Mouse (Mus musculus) ES-E14 (cell line): ENCODE measurements at regions not wholly inside any gene's neighbourhood (a gene's known extent, or its start where the extent isn't known, plus 50 kb on each side); places are given as distances from the start of the nearest gene placed in this dataset.

Experiments used
- CHD2 ChIP-seq: IDR thresholded peaks from 2 replicates; pipeline ENCODE4 v1.6.1; 2014; ENCODE audit warnings: mild to moderate bottlenecking, low read depth, low read length, inconsistent platforms
- HCFC1 ChIP-seq: IDR thresholded peaks from 2 replicates; pipeline ENCODE4 v1.6.1; 2012; ENCODE audit warnings: low read length, inconsistent platforms, borderline replicate concordance; ENCODE audit not compliant: insufficient read depth
- MAFK ChIP-seq: IDR thresholded peaks from 2 replicates; pipeline ENCODE4 v1.6.1; 2014; ENCODE audit warnings: mild to moderate bottlenecking, low read depth, low read length, inconsistent platforms; ENCODE audit not compliant: insufficient read depth
- ZC3H11A ChIP-seq: IDR thresholded peaks from 2 replicates; pipeline ENCODE4 v1.6.1; 2012; ENCODE audit warnings: low read depth, mild to moderate bottlenecking, inconsistent platforms, low read length, borderline replicate concordance
- ZNF384 ChIP-seq: IDR thresholded peaks from 2 replicates; pipeline ENCODE4 v1.6.1; 2012; ENCODE audit warnings: low read depth, low read length, inconsistent platforms

- TF ChIP-seq ZC3H11A = no peak
- TF ChIP-seq ZNF384 = no peak
- TF ChIP-seq HCFC1 = no peak
- TF ChIP-seq MAFK = no peak
- no peak for TF ChIP-seq CHD2
Measured at GRCm38 (mm10) chr15:51592069-51592435, 2292.7 kb upstream of the Gm7489 start.
